Mouse (Mus musculus) E14TG2a.4 (cell line): ENCODE data around the gene Sntg2.

ENCODE experiments used
- CTCF ChIP-seq: conservative IDR thresholded peaks from 2 replicates; pipeline ENCODE4 v1.5.1; 2014; ENCODE audit warnings: low read length
- NANOG ChIP-seq: IDR thresholded peaks from 2 replicates; pipeline ENCODE4 v1.6.1; 2014; ENCODE audit warnings: borderline replicate concordance, low read length, mixed read lengths

GRCm38 (mm10) chr12:30234940-30235339 is 138.2 kb downstream of the Sntg2 start:
- TF ChIP-seq CTCF (no peak), NANOG (no peak)
